Mouse (Mus musculus) retina, adult 2 months (tissue): ENCODE measurements around the gene Notch2.

Experiments
- DNase-seq: peaks from one replicate; pipeline ENCODE4 v3.0.0-alpha.2; 2012; ENCODE audit warnings: low read depth, low spot score

Notch2 gene

GRCm38 (mm10) chr3:98074622-98075231, 61.4 kb downstream of the Notch2 start:
- DNase-seq, result no peak

- DNase-seq, result peak; percentile 64
These were observed 64.5 kb downstream of the Notch2 start for GRCm38 (mm10) chr3:98077866-98078265.

- no peak for DNase-seq
These were observed 65.5 kb downstream of the Notch2 start for GRCm38 (mm10) chr3:98078816-98079215.

GRCm38 (mm10) chr3:98079601-98080215, 66.4 kb downstream of the Notch2 start:
- no peak for DNase-seq

DNA sequence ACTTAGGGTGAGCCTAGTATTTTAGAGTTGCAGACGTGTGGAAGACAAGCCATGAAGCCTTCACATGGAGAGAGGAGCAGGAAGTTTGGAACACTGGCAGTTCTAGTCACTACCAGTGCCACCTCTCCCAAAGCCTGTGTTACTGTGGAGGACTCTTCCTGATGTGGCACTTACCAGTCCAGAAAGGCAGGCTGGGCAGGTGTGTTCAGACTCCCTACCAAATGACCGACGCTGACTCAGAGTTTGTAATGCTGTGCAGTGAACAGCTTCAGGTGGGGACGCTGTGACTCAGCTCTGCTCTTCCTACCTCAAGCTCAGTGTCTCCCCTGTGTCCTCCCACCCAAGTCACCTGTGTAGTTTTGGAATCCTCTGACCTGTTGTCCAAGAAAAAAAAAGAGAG, 67.3 kb downstream of the Notch2 start:
- DNase-seq, result no peak

GRCm38 (mm10) chr3:98082188-98082587, 68.9 kb downstream of the Notch2 start:
- DNase-seq, result no peak

GRCm38 (mm10) chr3:98082972-98083371, 69.6 kb downstream of the Notch2 start:
- no peak for DNase-seq

DNA sequence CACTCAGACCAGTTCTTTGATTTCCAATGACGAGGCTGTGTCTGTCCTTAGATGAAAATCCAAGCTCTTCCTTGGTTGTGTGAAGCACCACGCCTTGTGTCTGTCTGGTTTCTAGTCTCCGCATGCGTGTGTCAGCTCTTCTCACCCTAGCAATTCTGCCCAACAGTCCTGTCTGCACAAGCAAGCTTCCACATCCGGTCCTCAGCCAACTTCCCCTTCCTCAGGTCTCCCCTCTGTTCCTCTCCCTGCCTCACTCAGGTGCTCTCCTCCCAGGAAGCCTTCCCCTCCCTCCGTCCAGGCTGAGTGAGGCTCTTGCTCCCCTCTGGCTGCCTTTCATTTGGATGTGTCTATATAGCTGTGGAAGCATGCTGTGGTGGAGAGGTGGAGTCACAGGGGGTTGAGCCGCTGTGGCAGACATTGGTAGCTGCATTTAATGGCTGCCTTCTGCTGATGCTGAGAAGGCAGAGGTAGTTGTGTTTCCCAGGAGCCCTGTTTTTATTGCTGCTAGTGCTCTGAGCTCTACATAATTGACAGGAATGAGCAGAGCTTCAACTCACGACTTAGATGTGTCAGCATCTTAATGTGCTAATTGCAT, 70.8 kb downstream of the Notch2 start:
- no peak for DNase-seq

GRCm38 (mm10) chr3:98084870-98085269, 71.5 kb downstream of the Notch2 start:
- no peak for DNase-seq

DNA sequence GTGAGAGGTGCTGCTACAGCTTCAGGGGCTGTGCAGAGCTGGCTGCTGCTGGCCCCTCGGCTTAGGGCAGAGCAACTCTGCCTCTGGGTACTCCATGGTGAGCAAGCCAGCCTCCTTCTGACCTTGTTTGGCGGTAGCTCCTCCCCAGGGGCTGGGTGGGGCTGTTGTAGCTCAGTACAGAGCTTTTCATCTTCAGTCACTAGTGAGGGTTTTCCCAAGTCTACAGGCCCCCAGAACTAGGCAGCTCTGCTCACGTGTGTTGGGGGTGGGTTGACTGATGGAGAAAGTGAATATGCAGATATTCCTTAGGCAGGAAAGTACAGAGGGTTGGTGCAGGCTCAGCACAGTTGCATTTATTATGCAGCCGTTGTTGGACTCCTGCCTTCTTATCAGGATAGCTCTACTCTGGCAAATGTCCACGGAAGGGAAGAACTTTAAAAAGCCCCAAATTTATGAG, 72.5 kb downstream of the Notch2 start:
- DNase-seq, result no peak

DNA sequence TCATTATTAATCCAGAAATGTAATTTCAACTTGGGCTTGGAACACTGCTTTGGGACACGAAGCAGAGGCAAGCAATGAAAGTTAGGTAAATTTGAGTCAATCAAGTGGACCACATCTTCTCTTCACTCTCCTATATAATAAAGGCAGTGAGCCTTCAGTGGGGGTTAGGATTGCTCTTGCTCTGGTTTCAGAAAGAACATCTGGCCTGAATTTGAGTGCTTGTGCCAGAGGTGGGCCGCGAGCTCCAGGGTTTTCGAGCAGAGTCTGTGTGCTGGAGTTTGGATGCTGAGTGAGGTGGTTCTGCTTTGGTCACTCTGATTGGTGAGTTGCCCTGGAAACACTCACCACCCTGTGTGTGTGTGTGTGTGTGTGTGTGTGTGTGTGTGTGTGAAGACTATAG, 73.1 kb downstream of the Notch2 start:
- DNase-seq, result no peak

DNA sequence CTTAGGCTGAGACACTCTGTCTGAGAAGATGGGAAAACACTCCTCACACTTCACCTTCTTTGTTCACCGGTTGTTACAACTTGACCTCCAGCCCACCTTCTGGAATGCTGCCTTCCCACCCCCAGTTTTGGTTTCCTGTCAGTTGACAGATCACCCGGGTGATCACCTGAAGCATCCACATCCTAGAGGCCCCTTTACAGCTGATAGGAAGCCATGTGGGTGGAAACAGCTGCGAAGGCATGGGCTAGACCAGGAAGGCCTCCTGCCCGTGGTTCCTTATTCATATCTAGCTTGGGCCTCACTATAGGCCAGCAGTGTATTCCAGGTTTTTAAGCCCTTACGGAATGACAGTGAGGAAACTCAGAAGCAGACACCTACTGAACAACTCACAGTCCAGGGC, 73.5 kb downstream of the Notch2 start:
- no peak for DNase-seq

DNA sequence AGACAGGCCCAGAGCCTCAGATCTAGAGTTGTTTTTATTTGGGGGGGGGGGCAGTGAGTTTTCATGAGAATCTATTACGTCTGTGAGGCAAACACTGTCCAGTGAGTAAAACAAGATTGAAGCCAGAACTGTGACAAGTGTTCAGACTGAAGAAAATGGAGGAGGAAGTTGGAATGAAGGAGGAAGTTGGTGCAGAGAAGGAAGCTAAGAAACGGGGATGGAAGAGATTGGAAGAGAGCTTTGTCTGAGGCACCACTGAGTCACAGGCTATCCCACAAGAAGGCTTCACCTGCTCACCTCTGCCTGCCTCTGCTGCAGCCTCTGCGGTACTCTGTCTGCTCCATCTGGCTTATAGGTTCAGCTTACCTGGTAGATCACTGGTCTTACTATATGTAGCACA, 74.2 kb downstream of the Notch2 start:
- DNase-seq, result no peak

GRCm38 (mm10) chr3:98089702-98090101, 76.4 kb downstream of the Notch2 start:
- no peak for DNase-seq

DNA sequence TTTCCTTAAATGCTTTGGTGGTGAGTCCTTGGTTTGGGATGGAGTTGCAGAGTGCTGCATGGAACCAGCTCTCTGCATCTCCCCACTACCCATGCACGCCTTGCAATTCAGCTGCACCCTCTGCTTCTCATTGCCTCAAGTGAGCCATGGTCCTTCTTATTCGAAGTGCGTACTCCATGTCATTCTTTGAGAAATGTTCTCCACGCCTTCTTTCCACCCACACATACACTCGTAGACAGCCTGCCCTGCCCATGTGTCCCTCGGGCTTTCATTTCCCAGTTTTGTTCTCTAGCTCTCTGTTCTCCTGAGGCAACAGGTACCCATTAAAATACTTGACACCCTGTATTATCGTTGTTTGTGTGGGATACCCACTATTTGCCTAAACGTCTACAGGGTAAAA, 76.8 kb downstream of the Notch2 start:
- DNase-seq, result no peak

- DNase-seq, result no peak
These were observed 79.5 kb downstream of the Notch2 start for GRCm38 (mm10) chr3:98092680-98093370.

GRCm38 (mm10) chr3:98093954-98094353, 80.6 kb downstream of the Notch2 start:
- DNase-seq, result no peak

DNA sequence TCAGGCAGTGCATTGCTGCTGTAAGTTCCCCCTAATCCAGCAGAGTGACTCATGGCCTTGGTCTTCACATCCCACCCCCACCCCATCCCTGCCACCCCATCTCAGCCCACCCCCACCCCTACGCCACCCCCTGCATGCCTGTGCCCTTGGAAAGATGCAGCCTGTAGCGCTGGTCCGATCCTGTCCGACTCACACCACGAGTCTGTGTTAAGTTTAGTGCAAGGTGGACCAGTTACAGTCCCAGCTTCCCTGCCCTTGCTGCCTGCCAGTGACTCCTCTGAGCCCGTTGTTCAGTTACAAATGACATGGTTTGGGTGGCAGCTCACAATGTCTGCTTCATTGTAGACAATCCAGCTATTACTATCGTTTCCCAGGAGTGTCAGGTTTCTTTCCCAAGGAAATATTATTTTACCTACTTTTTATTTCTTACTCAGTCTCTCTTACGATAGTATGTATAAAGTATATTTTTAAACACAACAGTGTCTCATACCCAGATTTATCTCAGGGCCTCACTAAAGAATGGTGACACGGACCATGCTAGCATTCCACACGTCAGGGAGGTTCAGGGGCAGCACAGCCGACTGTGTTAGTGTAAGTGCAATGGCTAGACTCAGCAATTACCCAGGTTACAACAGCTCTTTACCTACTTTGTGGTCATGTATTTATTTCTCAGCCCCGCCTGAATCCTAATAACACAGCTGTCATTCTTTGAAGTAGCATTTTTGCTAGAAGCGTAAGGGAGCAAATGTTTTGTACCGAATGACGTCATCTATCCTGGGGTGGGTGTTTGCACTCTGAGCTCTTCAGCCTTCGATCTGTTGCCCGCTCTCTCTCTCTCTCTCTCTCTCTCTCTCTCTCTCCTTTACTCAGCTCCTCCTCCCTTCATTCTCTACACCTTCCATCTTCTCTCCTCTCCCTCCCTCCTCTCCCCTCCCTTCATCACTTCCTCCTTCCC, 81.6 kb downstream of the Notch2 start:
- no peak for DNase-seq

- no peak for DNase-seq
These were observed 83.7 kb downstream of the Notch2 start for GRCm38 (mm10) chr3:98096981-98097380.

DNA sequence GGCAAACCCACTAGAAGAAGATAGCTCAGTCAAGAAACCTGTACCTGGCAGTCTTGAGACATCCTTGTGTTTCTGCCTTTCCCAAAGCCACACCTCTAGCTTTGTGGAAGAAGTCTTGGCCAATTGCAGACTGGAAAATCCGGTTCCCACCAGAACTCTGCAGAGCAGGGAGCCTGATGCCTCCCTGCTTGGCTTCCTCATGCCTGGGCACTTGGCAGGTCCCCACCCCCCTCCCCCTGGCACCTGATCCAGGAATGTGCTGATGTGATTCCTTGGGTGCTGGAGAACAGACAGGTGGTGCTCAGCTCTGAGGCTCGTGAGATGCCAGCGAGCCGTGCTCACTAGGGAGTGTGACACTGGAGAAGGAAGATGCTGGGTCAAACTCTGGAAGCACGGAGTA, 85.3 kb downstream of the Notch2 start:
- DNase-seq, result no peak

DNA sequence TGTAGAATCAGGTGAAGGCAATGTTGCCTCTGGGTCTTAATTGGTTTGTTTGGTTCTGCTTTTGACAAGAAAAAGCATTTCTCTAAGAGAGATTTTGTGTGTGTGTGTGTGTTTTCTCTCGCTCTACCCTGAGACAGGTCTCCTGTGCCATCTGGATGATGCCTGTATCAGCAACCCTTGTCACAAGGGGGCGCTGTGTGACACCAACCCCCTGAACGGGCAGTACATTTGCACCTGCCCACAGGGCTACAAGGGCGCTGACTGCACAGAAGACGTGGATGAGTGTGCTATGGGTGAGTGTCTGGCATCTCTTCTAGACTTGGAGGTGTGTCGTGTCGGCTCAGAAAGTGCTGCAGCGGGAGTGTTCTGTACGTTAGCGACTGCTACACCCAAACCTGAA, 86.0 kb downstream of the Notch2 start:
- DNase-seq, result no peak

GRCm38 (mm10) chr3:98101541-98101940, 88.2 kb downstream of the Notch2 start:
- DNase-seq, result no peak
